Mouse (Mus musculus): ENCODE results near the gene Rnase13. TPM values are rescaled to one million over a fixed set of nuclear protein-coding genes. Genes with fewer than 3 reads are reported as not detected.

The Rnase13 gene
- total and polyA plus RNA-seq, 3 experiments, result not detected

DNA sequence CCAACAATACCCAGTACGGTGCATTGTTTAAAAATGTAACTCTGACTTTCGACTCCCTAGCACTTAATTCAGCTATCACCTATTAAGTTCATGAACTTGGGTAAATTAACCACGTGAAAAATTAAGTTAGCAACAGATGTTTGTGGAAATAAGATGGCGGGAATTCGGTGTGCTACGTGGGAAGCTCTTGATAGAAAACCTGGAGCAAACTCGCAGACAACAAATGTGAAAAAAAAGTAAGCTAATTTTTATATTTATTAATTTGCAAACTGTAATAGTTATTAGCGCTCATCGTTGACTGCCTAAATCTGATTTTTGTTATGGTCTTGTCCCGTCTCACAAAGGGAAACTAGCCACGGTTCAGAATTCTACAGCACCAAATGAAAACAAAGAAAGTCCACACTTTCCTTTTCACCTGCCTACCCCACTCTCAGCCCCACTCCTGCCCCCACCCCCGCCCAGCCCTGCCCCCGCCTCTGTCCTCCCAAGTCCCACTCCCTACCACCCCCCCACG lies 38.5 kb downstream of the Rnase13 start:
- Histone ChIP-seq H3K4me3 (peak overlapping the region; percentile 66), H3K27me3 (ENCODE audit: control insufficient read depth, insufficient read depth, low read length) (no peaks in the 10 kb centered on the region), H3K9ac (ENCODE audit: low read depth, low read length) (0 out of 2 replicates have a peak overlapping the region, but pooled peaks have one; percentile 33), H3K79me2 (replicated peaks; ENCODE audit: control insufficient read depth, insufficient read depth, low read length) (no peaks in the 10 kb centered on the region), H3K4me1 (ENCODE audit: control insufficient read depth, insufficient read depth, low read length) (no peaks in the 10 kb centered on the region), H3K36me3 (ENCODE audit: control insufficient read depth, insufficient read depth, low read length) (no peaks in the 10 kb centered on the region; the same call in 1 of the 2 replicates), H3K27ac (peak overlapping the region; percentile 61)
- intact Hi-C loops (cut with DNase I), result loop anchor here (2.0 kb wide), 1 partner anchor 421 kb away; the partner anchor contains the start of gene Mettl3
- TF ChIP-seq CTCF (IDR thresholded peaks at IDR 0.05) (no peak), POLR2A (IDR thresholded peaks at IDR 0.05; ENCODE audit: insufficient read depth, low read depth, low read length) (no peak), EP300 (IDR thresholded peaks at IDR 0.05; ENCODE audit: insufficient read depth, low read depth, low read length) (no peak)
- WGBS, result 1% methylated on average over 14 of the region's 14 CpGs
- no peak for DNase-seq

DNA sequence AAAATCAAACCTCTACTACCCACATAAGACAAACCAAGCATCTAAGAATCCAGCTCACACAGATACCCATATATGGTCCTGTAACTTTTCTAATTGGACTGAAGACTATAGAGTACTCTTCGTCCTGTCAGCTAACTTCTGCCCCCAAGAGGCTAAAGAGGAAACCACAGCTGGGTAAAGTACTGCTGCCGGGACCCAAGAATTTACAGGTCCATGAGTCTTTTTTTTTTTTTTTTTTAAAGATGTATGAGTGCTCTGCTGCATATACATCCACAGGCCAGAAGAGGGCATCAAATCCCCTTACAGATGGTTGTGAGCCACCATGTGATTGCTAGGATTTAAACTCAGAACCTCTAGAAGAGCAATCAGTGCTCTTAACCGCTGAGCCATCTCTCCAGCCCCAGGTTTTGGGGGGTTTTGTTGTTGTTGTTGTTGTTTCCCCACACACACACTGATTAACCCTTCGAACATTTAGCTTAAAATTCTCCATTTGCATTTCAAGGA lies 39.0 kb downstream of the Rnase13 start:
- TF ChIP-seq EP300 (IDR thresholded peaks at IDR 0.05; ENCODE audit: insufficient read depth, low read depth, low read length) (no peak), POLR2A (IDR thresholded peaks at IDR 0.05; ENCODE audit: insufficient read depth, low read depth, low read length) (no peak), CTCF (IDR thresholded peaks at IDR 0.05) (peak; percentile 81)
- H3K4me1 ChIP-seq (ENCODE audit: control insufficient read depth, insufficient read depth, low read length), result no peaks in the 10 kb centered on the region
- no peaks in the 10 kb centered on the region for H3K79me2 ChIP-seq (replicated peaks; ENCODE audit: control insufficient read depth, insufficient read depth, low read length)
- H3K9ac ChIP-seq (ENCODE audit: low read depth, low read length), result no peak overlapping the region
- 2% methylated on average over 4 of the region's 4 CpGs for WGBS
- no peaks in the 10 kb centered on the region for H3K27me3 ChIP-seq (ENCODE audit: control insufficient read depth, insufficient read depth, low read length)
- intact Hi-C loops (cut with DNase I), result loop anchor here (2.0 kb wide), 1 partner anchor 421 kb away; the partner anchor contains the start of gene Mettl3
- peak overlapping the region; percentile 61 for H3K27ac ChIP-seq
- DNase-seq, result peak; percentile 47 to 72
- peak overlapping the region; percentile 66 for H3K4me3 ChIP-seq
- H3K36me3 ChIP-seq (ENCODE audit: control insufficient read depth, insufficient read depth, low read length), result no peaks in the 10 kb centered on the region; the same call in 1 of the 2 replicates

- no peaks in the 10 kb centered on the region for H3K27me3 ChIP-seq (ENCODE audit: control insufficient read depth, insufficient read depth, low read length)
- no peaks in the 10 kb centered on the region for H3K79me2 ChIP-seq (replicated peaks; ENCODE audit: control insufficient read depth, insufficient read depth, low read length)
- no peak overlapping the region for H3K27ac ChIP-seq
- no peak overlapping the region for H3K4me3 ChIP-seq
- no peaks in the 10 kb centered on the region for H3K4me1 ChIP-seq (ENCODE audit: control insufficient read depth, insufficient read depth, low read length)
- TF ChIP-seq EP300 (IDR thresholded peaks at IDR 0.05; ENCODE audit: insufficient read depth, low read depth, low read length) (no peak), POLR2A (IDR thresholded peaks at IDR 0.05; ENCODE audit: insufficient read depth, low read depth, low read length) (no peak), CTCF (IDR thresholded peaks at IDR 0.05) (no peak)
- no peak overlapping the region for H3K9ac ChIP-seq (ENCODE audit: low read depth, low read length)
- WGBS, result 74% methylated on average over 3 of the region's 3 CpGs
- intact Hi-C loops (cut with DNase I), result no loop called here
- H3K36me3 ChIP-seq (ENCODE audit: control insufficient read depth, insufficient read depth, low read length), result no peaks in the 10 kb centered on the region
- no peak for DNase-seq
Measured at GRCm38 (mm10) chr14:51877517-51877916, 45.1 kb downstream of the Rnase13 start.

DNA sequence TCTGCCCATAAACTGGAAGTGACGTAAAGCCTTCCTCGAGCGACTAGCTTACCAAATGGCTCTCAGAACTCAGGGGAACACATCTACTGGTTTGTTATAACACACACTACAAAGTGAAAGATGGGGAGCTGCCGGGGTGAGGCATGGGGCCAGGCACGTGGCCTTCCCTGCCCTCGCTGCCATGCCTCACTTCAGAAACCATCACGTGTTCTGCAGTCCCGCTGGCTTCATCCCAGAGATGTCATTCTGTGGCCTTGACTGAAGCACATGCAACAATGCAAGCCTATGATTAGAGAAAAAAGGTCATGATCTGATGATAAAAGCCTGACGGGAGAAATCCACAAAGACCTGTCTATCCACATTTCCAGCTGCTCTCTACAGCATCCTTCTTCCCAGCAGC lies 50.8 kb downstream of the Rnase13 start:
- TF ChIP-seq EP300 (IDR thresholded peaks at IDR 0.05; ENCODE audit: insufficient read depth, low read depth, low read length) (no peak), POLR2A (IDR thresholded peaks at IDR 0.05; ENCODE audit: insufficient read depth, low read depth, low read length) (no peak), CTCF (IDR thresholded peaks at IDR 0.05) (no peak)
- no peaks in the 10 kb centered on the region for H3K27me3 ChIP-seq (ENCODE audit: control insufficient read depth, insufficient read depth, low read length)
- H3K4me3 ChIP-seq, result no peak overlapping the region
- no peak overlapping the region for H3K9ac ChIP-seq (ENCODE audit: low read depth, low read length)
- intact Hi-C loops (cut with DNase I), result no loop called here
- WGBS, result 61% methylated on average over 9 of the region's 9 CpGs
- H3K27ac ChIP-seq, result no peak overlapping the region
- H3K79me2 ChIP-seq (replicated peaks; ENCODE audit: control insufficient read depth, insufficient read depth, low read length), result no peaks in the 10 kb centered on the region
- H3K36me3 ChIP-seq (ENCODE audit: control insufficient read depth, insufficient read depth, low read length), result no peaks in the 10 kb centered on the region
- no peak for DNase-seq
- H3K4me1 ChIP-seq (ENCODE audit: control insufficient read depth, insufficient read depth, low read length), result no peaks in the 10 kb centered on the region

Other genes starting within 250 kb of the Rnase13 start
- gene Gm17079, start 227.3 kb downstream of the Rnase13 start, total RNA-seq (2021), result not detected
- gene Gm17079, start 227.3 kb downstream of the Rnase13 start, polyA plus RNA-seq (2012; rRNA removed), result not detected in 2 replicates
- not detected for gene Gm5800, start 205.6 kb downstream of the Rnase13 start, total RNA-seq (2021)
- not detected in 2 replicates for gene Gm5800, start 205.6 kb downstream of the Rnase13 start, polyA plus RNA-seq (2012; rRNA removed)
- not detected for gene Ang4, start 149.2 kb downstream of the Rnase13 start, total RNA-seq (2021)
- gene Ang4, start 149.2 kb downstream of the Rnase13 start, polyA plus RNA-seq (2012; rRNA removed), result not detected in 2 replicates
- not detected for gene AY358078, start 122.7 kb downstream of the Rnase13 start, total RNA-seq (2021)
- gene AY358078, start 122.7 kb downstream of the Rnase13 start, polyA plus RNA-seq (2012; rRNA removed), result not detected in 2 replicates
- gene Ear6, start 69.1 kb downstream of the Rnase13 start, total RNA-seq (2021), result not detected
- not detected in 2 replicates for gene Ear6, start 69.1 kb downstream of the Rnase13 start, polyA plus RNA-seq (2012; rRNA removed)
- gene Mettl17, start 37.9 kb downstream of the Rnase13 start, total RNA-seq (2021), result 10 to 100 TPM; 20.1 to 20.7 TPM
- 21.1 and 24.8 TPM in 2 replicates for gene Mettl17, start 37.9 kb downstream of the Rnase13 start, polyA plus RNA-seq (2012; rRNA removed)
- under 1 TPM; 0.16 to 0.25 TPM for gene Slc39a2, start 29.9 kb downstream of the Rnase13 start, total RNA-seq (2021)
- gene Slc39a2, start 29.9 kb downstream of the Rnase13 start, polyA plus RNA-seq (2012; rRNA removed), result 0.53 and 1.7 TPM in 2 replicates
- gene Ndrg2, start 8.6 kb downstream of the Rnase13 start, total RNA-seq (2021), result 1,000 to 10,000 TPM; 1,274 to 1,571 TPM
- 2,120 and 2,574 TPM in 2 replicates for gene Ndrg2, start 8.6 kb downstream of the Rnase13 start, polyA plus RNA-seq (2012; rRNA removed)
- gene Tppp2, start 4.3 kb downstream of the Rnase13 start, total RNA-seq (2021), result not detected
- 0.16 and 0.32 TPM in 2 replicates for gene Tppp2, start 4.3 kb downstream of the Rnase13 start, polyA plus RNA-seq (2012; rRNA removed)
- gene Arhgef40, start 61.9 kb upstream of the Rnase13 start, total RNA-seq (2021), result 10 to 100 TPM; 27.2 to 27.8 TPM
- gene Arhgef40, start 61.9 kb upstream of the Rnase13 start, polyA plus RNA-seq (2012; rRNA removed), result 42.6 and 49.0 TPM in 2 replicates
- gene Tmem253, start 92.9 kb upstream of the Rnase13 start, total RNA-seq (2021), result 1 to 10 TPM; 2.2 to 4.2 TPM
- gene Tmem253, start 92.9 kb upstream of the Rnase13 start, polyA plus RNA-seq (2012; rRNA removed), result 2.8 and 3.8 TPM in 2 replicates
- gene Zfp219, start 98.0 kb upstream of the Rnase13 start, total RNA-seq (2021), result 10 to 100 TPM; 26.8 to 30.0 TPM
- gene Zfp219, start 98.0 kb upstream of the Rnase13 start, polyA plus RNA-seq (2012; rRNA removed), result 38.6 and 42.0 TPM in 2 replicates
- gene Olfr221, start 119.7 kb upstream of the Rnase13 start, total RNA-seq (2021), result not detected
- not detected in 2 replicates for gene Olfr221, start 119.7 kb upstream of the Rnase13 start, polyA plus RNA-seq (2012; rRNA removed)
- gene Hnrnpc, start 181.3 kb upstream of the Rnase13 start, total RNA-seq (2021), result 100 to 1,000 TPM; 137 to 147 TPM
- gene Hnrnpc, start 181.3 kb upstream of the Rnase13 start, polyA plus RNA-seq (2012; rRNA removed), result 70.7 and 140 TPM in 2 replicates
- under 1 TPM; 0.16 to 0.23 TPM for gene Rpgrip1, start 187.9 kb upstream of the Rnase13 start, total RNA-seq (2021)
- gene Rpgrip1, start 187.9 kb upstream of the Rnase13 start, polyA plus RNA-seq (2012; rRNA removed), result 0.59 and 0.98 TPM in 2 replicates

All from heart, adult 2 months (tissue).